Mouse (Mus musculus) c-Kit-positive CD71-positive TER-119-negative erythroid progenitor cells, embryonic 14.5 days (primary cell): Measurements from ENCODE around the gene Amdhd2.

Source experiments
- DNase-seq: peaks from one replicate; pipeline ENCODE4 v3.0.0-alpha.2; 2013; ENCODE audit warnings: low read depth

The Amdhd2 gene

GRCm38 (mm10) chr17:24197032-24197824, 33.7 kb upstream of the Amdhd2 start:
- DNase-seq = no peak

- no peak for DNase-seq
Observed at GRCm38 (mm10) chr17:24195349-24195748, 31.8 kb upstream of the Amdhd2 start.

GRCm38 (mm10) chr17:24193769-24194168, 30.2 kb upstream of the Amdhd2 start:
- DNase-seq = no peak

GRCm38 (mm10) chr17:24193268-24193667, 29.7 kb upstream of the Amdhd2 start:
- no peak for DNase-seq

GRCm38 (mm10) chr17:24192848-24193247, 29.3 kb upstream of the Amdhd2 start:
- DNase-seq = no peak

GRCm38 (mm10) chr17:24191481-24191880, 27.9 kb upstream of the Amdhd2 start:
- no peak for DNase-seq

- no peak for DNase-seq
Observed at GRCm38 (mm10) chr17:24190934-24191333, 27.4 kb upstream of the Amdhd2 start.

- DNase-seq = no peak
Observed at GRCm38 (mm10) chr17:24174259-24174658, 10.7 kb upstream of the Amdhd2 start.

GRCm38 (mm10) chr17:24173423-24173822, 9.9 kb upstream of the Amdhd2 start:
- peak; percentile 62 for DNase-seq

GRCm38 (mm10) chr17:24171738-24172137, 8.2 kb upstream of the Amdhd2 start:
- DNase-seq = no peak

- DNase-seq = no peak
Observed at GRCm38 (mm10) chr17:24170729-24171128, 7.2 kb upstream of the Amdhd2 start.

- DNase-seq = no peak
Observed at GRCm38 (mm10) chr17:24170125-24170524, 6.6 kb upstream of the Amdhd2 start.

- DNase-seq = peak; percentile 91
Observed at GRCm38 (mm10) chr17:24169317-24170065, 5.9 kb upstream of the Amdhd2 start, which contains the start of gene Atp6v0c. Gene Atp6v0c (minus strand): TSS chr17:24169702.

- DNase-seq = peak; percentile 67
Observed at GRCm38 (mm10) chr17:24168590-24169277, 5.2 kb upstream of the Amdhd2 start.

GRCm38 (mm10) chr17:24167891-24168505, 4.4 kb upstream of the Amdhd2 start:
- DNase-seq = no peak

- DNase-seq = no peak
Observed at GRCm38 (mm10) chr17:24167120-24167519, 3.6 kb upstream of the Amdhd2 start.

- no peak for DNase-seq
Observed at GRCm38 (mm10) chr17:24164566-24165259, 1.1 kb upstream of the Amdhd2 start.

GRCm38 (mm10) chr17:24162584-24163175, 886 bp downstream of the Amdhd2 start:
- DNase-seq = no peak

GRCm38 (mm10) chr17:24161466-24161865, 2.1 kb downstream of the Amdhd2 start:
- no peak for DNase-seq

- DNase-seq = no peak
Observed at GRCm38 (mm10) chr17:24157526-24157925, 6.0 kb downstream of the Amdhd2 start.

- DNase-seq = no peak
Observed at GRCm38 (mm10) chr17:24157121-24157520, 6.4 kb downstream of the Amdhd2 start.
